Mouse (Mus musculus): Measurements from ENCODE around the gene Marcks.
A peak's percentile ranks its signal among the peaks of the same experiment; 100 is the strongest.
"Not testable (repeated sequence)": the region's sequence is repeated elsewhere in the genome, so short reads cannot be mapped to it uniquely, and the experiment has no call there.

Gene Marcks

GRCm38 (mm10) chr10:37135951-37136751 lies 2.6 kb downstream of the Marcks start:
- DNase-seq (ENCODE audit: extremely low spot score) = no peak

GRCm38 (mm10) chr10:37133876-37134708 lies 4.6 kb downstream of the Marcks start:
- no peak for DNase-seq (ENCODE audit: extremely low spot score)

GRCm38 (mm10) chr10:37132671-37133070 lies 6.0 kb downstream of the Marcks start:
- peak; percentile 27 for DNase-seq (ENCODE audit: extremely low spot score)

- no peak for DNase-seq (ENCODE audit: extremely low spot score)
These were observed 9.1 kb downstream of the Marcks start for GRCm38 (mm10) chr10:37129652-37130051.

- DNase-seq (ENCODE audit: extremely low spot score) = no peak
These were observed 23.4 kb downstream of the Marcks start for GRCm38 (mm10) chr10:37115329-37115728.

GRCm38 (mm10) chr10:37112812-37113211 lies 25.9 kb downstream of the Marcks start:
- DNase-seq (ENCODE audit: extremely low spot score) = no peak

- DNase-seq (ENCODE audit: extremely low spot score) = peak; percentile 28
These were observed 26.4 kb downstream of the Marcks start for GRCm38 (mm10) chr10:37112362-37112761.

GRCm38 (mm10) chr10:37111432-37111831 lies 27.3 kb downstream of the Marcks start:
- no peak for DNase-seq (ENCODE audit: extremely low spot score)

GRCm38 (mm10) chr10:37106871-37107627 lies 31.7 kb downstream of the Marcks start:
- DNase-seq (ENCODE audit: extremely low spot score) = no peak

- DNase-seq (ENCODE audit: extremely low spot score) = no peak
These were observed 32.4 kb downstream of the Marcks start for GRCm38 (mm10) chr10:37106303-37106702.

- peak; percentile 5 for DNase-seq (ENCODE audit: extremely low spot score)
These were observed 36.3 kb downstream of the Marcks start for GRCm38 (mm10) chr10:37102227-37103080.

- no peak for DNase-seq (ENCODE audit: extremely low spot score)
These were observed 37.0 kb downstream of the Marcks start for GRCm38 (mm10) chr10:37101733-37102132.

GRCm38 (mm10) chr10:37096529-37096928 lies 42.2 kb downstream of the Marcks start:
- no peak for DNase-seq (ENCODE audit: extremely low spot score)

GRCm38 (mm10) chr10:37095803-37096202 lies 42.9 kb downstream of the Marcks start:
- DNase-seq (ENCODE audit: extremely low spot score) = no peak

- no peak for DNase-seq (ENCODE audit: extremely low spot score)
These were observed 45.4 kb downstream of the Marcks start for GRCm38 (mm10) chr10:37093306-37093705.

GRCm38 (mm10) chr10:37090411-37090810 lies 48.3 kb downstream of the Marcks start:
- DNase-seq (ENCODE audit: extremely low spot score) = no peak

GRCm38 (mm10) chr10:37084071-37084470 lies 54.6 kb downstream of the Marcks start:
- not testable (repeated sequence) for DNase-seq (ENCODE audit: extremely low spot score)
